Mouse (Mus musculus) erythroblast, embryonic 14.5 days (primary cell): ENCODE measurements at regions not wholly inside any gene's neighbourhood (a gene's known extent, or its start where the extent isn't known, plus 50 kb on each side); places are given as distances from the start of the nearest gene placed in this dataset.

ENCODE experiments used
- GATA1 ChIP-seq: IDR thresholded peaks from 2 replicates; pipeline ENCODE4 v1.6.1; 2012; ENCODE audit warnings: low read length, inconsistent platforms, mixed read lengths
- TAL1 ChIP-seq: IDR thresholded peaks from 3 replicates; pipeline ENCODE4 v1.6.1; 2012; ENCODE audit warnings: low read length, inconsistent platforms, mixed read lengths

- TF ChIP-seq GATA1 (no peak), TAL1 (no peak)
Observed at GRCm38 (mm10) chr1:73516441-73516840, 500.7 kb upstream of the Tnp1 start.
